Mouse (Mus musculus): ENCODE data around the gene Pacrg.

- TF ChIP-seq CTCF (IDR thresholded peaks at IDR 0.05; ENCODE audit: low read depth, low read length) (no peak), POLR2AphosphoS5 (IDR thresholded peaks at IDR 0.05; ENCODE audit: insufficient replicate concordance, low read depth, low read length) (no peak), GATA1 (IDR thresholded peaks at IDR 0.05; ENCODE audit: borderline replicate concordance, low read length) (no peak), TAL1 (conservative IDR thresholded peaks at IDR 0.05; ENCODE audit: low read depth, low read length) (no peak), GATA2 (IDR thresholded peaks at IDR 0.05; ENCODE audit: borderline replicate concordance, low read depth, low read length) (no peak)
Measured at GRCm38 (mm10) chr17:10467102-10467501, 373.0 kb downstream of the Pacrg start.

All from G1E (cell line).